Mouse (Mus musculus) hindbrain, embryonic 14.5 days (tissue): ENCODE data around the gene Bmf. TPM values are rescaled to one million over a fixed set of nuclear protein-coding genes. Genes with fewer than 3 reads are reported as not detected.

Experiments
- ATAC-seq: fragments of 200-750 bp; cut with Nextera tagmentation; 2 replicates; pipeline ENCODE4 v1.8.0; 2017; ENCODE audit warnings: moderate number of reproducible peaks, mild to moderate bottlenecking, moderate TSS enrichment, moderate library complexity; ENCODE audit not compliant: low FRiP score
- DNase-seq: peaks from one replicate; pipeline ENCODE4 v3.0.0-alpha.2; 2015; ENCODE audit warnings: low spot score
- H3K27ac ChIP-seq: fragments of 300-500 bp; sonication (generic); 2 replicates; pipeline ENCODE4 v1.5.1; 2014; ENCODE audit warnings: mild to moderate bottlenecking, moderate library complexity
- H3K27me3 ChIP-seq: fragments of 300-500 bp; sonication (generic); 2 replicates; pipeline ENCODE4 v1.6.1; 2014; ENCODE audit warnings: mild to moderate bottlenecking, low read length, mixed read lengths; ENCODE audit not compliant: control insufficient read depth, insufficient read depth
- H3K36me3 ChIP-seq: fragments of 300-500 bp; sonication (generic); replicated peaks from 2 replicates; pipeline ENCODE4 v1.6.1; 2014; ENCODE audit not compliant: control insufficient read depth, insufficient read depth
- H3K4me1 ChIP-seq: fragments of 300-500 bp; sonication (generic); replicated peaks from 2 replicates; pipeline ENCODE4 v1.6.1; 2014; ENCODE audit warnings: antibody characterized with exemption, low read length, mixed read lengths; ENCODE audit not compliant: control insufficient read depth, insufficient read depth
- H3K4me2 ChIP-seq: fragments of 300-500 bp; sonication (generic); replicated peaks from 2 replicates; pipeline ENCODE4 v1.6.1; 2014; ENCODE audit warnings: mild to moderate bottlenecking, moderate library complexity
- H3K4me3 ChIP-seq: fragments of 300-500 bp; sonication (generic); replicated peaks from 2 replicates; pipeline ENCODE4 v1.5.1; 2014; ENCODE audit warnings: mild to moderate bottlenecking, low read length
- H3K9ac ChIP-seq: fragments of 300-500 bp; sonication (generic); 2 replicates; pipeline ENCODE4 v1.6.1; 2014
- H3K9me3 ChIP-seq: fragments of 300-500 bp; sonication (generic); 2 replicates; pipeline ENCODE4 v1.6.1; 2016; ENCODE audit warnings: low read length; ENCODE audit not compliant: control insufficient read depth
- WGBS: fragments of 180-500 bp; shearing (Covaris S2); extraction: QIAGEN DNeasy Blood & Tissue Kit; methylation state at CpG from one replicate; pipeline ENCODE4 v1.1.7; 2014; 5-methylcytosine and 5-hydroxymethylcytosine counted together
- polyA plus RNA-seq: library from polyadenylated mRNA; unstranded; fragments of >200 nt; fragmentation: Nextera tagmentation; extraction: Ambion mirVana; gene quantifications from 2 replicates; pipeline ENCODE4 v1.2.1, GENCODE M21; 2014

Gene Bmf
- polyA plus RNA-seq, 1 experiment from 2014 or later: 3.3 TPM

GRCm38 (mm10) chr2:118490241-118491091, 59.0 kb downstream of the Bmf start:
- H3K4me1 ChIP-seq: no peaks in the 10 kb centered on the region; the same call in 1 of the 2 replicates
- WGBS: 54% methylated on average over 12 of the region's 12 CpGs
- H3K36me3 ChIP-seq: no peaks in the 10 kb centered on the region
- H3K27me3 ChIP-seq: no peaks in the 10 kb centered on the region
- peak; percentile 27; the same call in 1 of the 2 replicates for ATAC-seq
- DNase-seq: no peak
- H3K9me3 ChIP-seq: no peaks in the 10 kb centered on the region
- H3K9ac ChIP-seq: no peak overlapping the region
- H3K27ac ChIP-seq: no peak overlapping the region
- no peak overlapping the region for H3K4me2 ChIP-seq
- H3K4me3 ChIP-seq: no peak overlapping the region

- no peak for DNase-seq
- WGBS: 67% methylated on average over 3 of the region's 3 CpGs
- no peak for ATAC-seq
These were observed 61.7 kb downstream of the Bmf start for GRCm38 (mm10) chr2:118487806-118488205.

GRCm38 (mm10) chr2:118486933-118487332, 62.6 kb downstream of the Bmf start:
- 17% methylated on average over 12 of the region's 12 CpGs for WGBS
- Histone ChIP-seq H3K9me3 (no peaks in the 10 kb centered on the region), H3K4me2 (no peak overlapping the region), H3K4me3 (no peak overlapping the region), H3K27me3 (no peaks in the 10 kb centered on the region), H3K36me3 (no peaks in the 10 kb centered on the region), H3K27ac (no peak overlapping the region), H3K4me1 (no peaks in the 10 kb centered on the region; the same call in 1 of the 2 replicates), H3K9ac (no peak overlapping the region)
- ATAC-seq (no peak), DNase-seq (peak; percentile 60)

More at GRCm38 (mm10) chr2:118487806-118488205, 61.7 kb downstream of the Bmf start:
- H3K9me3 ChIP-seq: no peaks in the 10 kb centered on the region
- H3K4me3 ChIP-seq: no peak overlapping the region
- no peak overlapping the region for H3K27ac ChIP-seq
- no peaks in the 10 kb centered on the region; the same call in 1 of the 2 replicates for H3K4me1 ChIP-seq
- H3K9ac ChIP-seq: no peak overlapping the region
- H3K36me3 ChIP-seq: no peaks in the 10 kb centered on the region
- H3K27me3 ChIP-seq: no peaks in the 10 kb centered on the region
- no peak overlapping the region for H3K4me2 ChIP-seq

- WGBS: 74% methylated on average over 3 of the region's 3 CpGs
- H3K27ac ChIP-seq: no peak overlapping the region
These were observed 64.1 kb downstream of the Bmf start for GRCm38 (mm10) chr2:118485415-118485814.

GRCm38 (mm10) chr2:118484386-118484898, 65.0 kb downstream of the Bmf start:
- Histone ChIP-seq H3K4me1 (no peaks in the 10 kb centered on the region), H3K27ac (no peak overlapping the region), H3K9me3 (no peaks in the 10 kb centered on the region), H3K36me3 (no peaks in the 10 kb centered on the region), H3K27me3 (no peaks in the 10 kb centered on the region), H3K4me2 (no peak overlapping the region), H3K9ac (no peak overlapping the region), H3K4me3 (no peak overlapping the region)
- ATAC-seq (no peak), DNase-seq (no peak)
- whole genome bisulfite sequencing: 88% methylated on average over 9 of the region's 9 CpGs

More at GRCm38 (mm10) chr2:118485415-118485814, 64.1 kb downstream of the Bmf start:
- Histone ChIP-seq H3K9me3 (no peaks in the 10 kb centered on the region), H3K9ac (no peak overlapping the region), H3K36me3 (no peaks in the 10 kb centered on the region), H3K4me1 (no peaks in the 10 kb centered on the region), H3K4me2 (no peak overlapping the region), H3K27me3 (no peaks in the 10 kb centered on the region), H3K4me3 (no peak overlapping the region)
- ATAC-seq (no peak), DNase-seq (no peak)

- DNase-seq: no peak
- no peaks in the 10 kb centered on the region for H3K27me3 ChIP-seq
- ATAC-seq: no peak
- no peak overlapping the region for H3K27ac ChIP-seq
- no peak overlapping the region for H3K4me3 ChIP-seq
- no peak overlapping the region for H3K4me2 ChIP-seq
- no peak overlapping the region for H3K9ac ChIP-seq
- WGBS: 89% methylated on average over 5 of the region's 5 CpGs
- H3K4me1 ChIP-seq: peaks cover 9% of the 10 kb centered on the region
- H3K9me3 ChIP-seq: no peaks in the 10 kb centered on the region
- H3K36me3 ChIP-seq: no peaks in the 10 kb centered on the region
These were observed 66.5 kb downstream of the Bmf start for GRCm38 (mm10) chr2:118483032-118483431.

GRCm38 (mm10) chr2:118480886-118481285, 68.6 kb downstream of the Bmf start:
- H3K9ac ChIP-seq: no peak overlapping the region
- DNase-seq (no peak), ATAC-seq (no peak)
- 95% methylated on average over 7 of the region's 7 CpGs for WGBS
- H3K4me1 ChIP-seq: peaks cover 11% of the 10 kb centered on the region
- no peaks in the 10 kb centered on the region for H3K9me3 ChIP-seq
- no peaks in the 10 kb centered on the region for H3K27me3 ChIP-seq
- H3K27ac ChIP-seq: no peak overlapping the region
- no peak overlapping the region for H3K4me3 ChIP-seq
- no peak overlapping the region for H3K4me2 ChIP-seq
- peaks cover 19% of the 10 kb centered on the region for H3K36me3 ChIP-seq

GRCm38 (mm10) chr2:118479550-118479909, 70.0 kb downstream of the Bmf start, which contains the start of gene Srp14:
Gene Srp14, minus strand, starts transcription at chr2:118479711.
- peak; percentile 99 for DNase-seq
- Histone ChIP-seq H3K4me1 (peaks cover 11% of the 10 kb centered on the region), H3K9ac (peak within 1 kb of the TSS; percentile 90), H3K27me3 (no peaks in the 10 kb centered on the region), H3K9me3 (no peaks in the 10 kb centered on the region), H3K4me2 (peak within 1 kb of the TSS; percentile 87), H3K27ac (peak within 1 kb of the TSS; percentile 87), H3K4me3 (peak within 1 kb of the TSS; percentile 97), H3K36me3 (peaks cover 32% of the 10 kb centered on the region)
- under 1% methylated on average over 27 of the region's 35 CpGs for WGBS
- peak; percentile 96 for ATAC-seq

GRCm38 (mm10) chr2:118478833-118479549, 70.5 kb downstream of the Bmf start:
- H3K4me1 ChIP-seq: peaks cover 11% of the 10 kb centered on the region
- peak overlapping the region; percentile 87 for H3K27ac ChIP-seq
- no peaks in the 10 kb centered on the region for H3K9me3 ChIP-seq
- H3K9ac ChIP-seq: peak overlapping the region; percentile 90
- H3K36me3 ChIP-seq: peaks cover 38% of the 10 kb centered on the region
- H3K4me2 ChIP-seq: peak overlapping the region; percentile 87
- H3K4me3 ChIP-seq: peak overlapping the region; percentile 97
- WGBS: 3% methylated on average over 50 of the region's 52 CpGs
- ATAC-seq (peak; percentile 80), DNase-seq (no peak)
- no peaks in the 10 kb centered on the region for H3K27me3 ChIP-seq
